Mouse (Mus musculus): ENCODE measurements around the gene Kat2b.
A peak's percentile ranks its signal among the peaks of the same experiment; 100 is the strongest.
"Not testable (repeated sequence)": the region's sequence is repeated elsewhere in the genome, so short reads cannot be mapped to it uniquely, and the experiment has no call there.

The Kat2b gene

DNA sequence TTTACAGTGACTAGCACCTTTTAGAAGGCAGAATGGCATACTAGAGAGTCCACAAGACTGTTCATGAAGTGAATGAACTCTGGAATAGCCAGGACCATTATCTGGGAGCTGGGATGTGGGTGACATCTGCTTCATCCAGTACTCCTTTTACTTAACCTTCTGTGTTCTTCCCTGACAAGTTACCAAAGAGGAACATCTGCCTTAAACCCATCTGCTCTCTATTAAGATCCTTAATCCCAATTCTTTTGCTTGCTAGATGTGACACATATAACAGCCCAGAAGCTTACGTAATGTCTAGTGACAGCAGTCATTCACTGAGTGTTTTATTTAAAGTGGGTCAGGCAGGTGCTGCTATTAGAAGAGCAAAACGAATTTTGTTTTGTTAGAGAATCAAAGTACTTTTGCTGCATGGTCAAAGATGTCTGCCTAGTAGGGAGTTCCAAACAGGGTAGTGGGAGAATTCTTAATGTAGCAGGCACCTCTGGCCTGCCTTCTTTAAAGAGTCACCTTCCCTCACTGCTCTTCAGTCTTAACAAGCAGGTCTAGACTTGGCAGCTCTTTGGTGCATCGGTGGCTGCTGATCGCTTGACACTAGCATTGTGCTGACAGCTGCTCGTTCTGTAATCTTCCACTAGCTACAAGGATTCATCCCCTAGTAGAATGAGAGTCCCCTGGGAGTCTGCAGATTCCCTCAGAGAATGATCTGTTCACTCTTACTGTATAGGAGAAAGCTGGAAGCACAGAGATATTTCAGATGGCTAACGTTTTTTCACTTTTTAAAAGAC is 94.6 kb downstream of the Kat2b start:
- DNase-seq (ENCODE audit: low spot score) = peak; percentile 58

GRCm38 (mm10) chr17:53664267-53664666 is 97.6 kb downstream of the Kat2b start:
- no peak for DNase-seq (ENCODE audit: low spot score)

- DNase-seq (ENCODE audit: low spot score) = peak; percentile 50
Measured at GRCm38 (mm10) chr17:53664703-53665382, 98.2 kb downstream of the Kat2b start.

DNA sequence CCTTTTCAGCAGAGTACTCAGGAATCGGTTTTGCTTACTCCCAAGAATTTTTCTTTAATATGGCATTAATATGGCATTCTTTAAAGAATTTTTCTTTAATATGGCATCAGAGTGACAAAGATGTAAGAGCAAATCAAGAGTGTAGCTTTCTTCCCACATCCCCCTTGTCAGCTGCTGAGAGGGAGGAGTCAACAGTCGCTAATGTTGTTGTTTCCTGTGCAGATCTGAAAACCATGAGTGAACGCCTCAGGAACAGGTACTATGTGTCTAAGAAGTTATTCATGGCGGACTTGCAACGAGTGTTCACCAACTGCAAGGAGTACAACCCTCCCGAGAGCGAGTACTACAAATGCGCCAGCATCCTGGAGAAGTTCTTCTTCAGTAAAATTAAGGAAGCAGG is 103.8 kb downstream of the Kat2b start:
- no peak for DNase-seq (ENCODE audit: low spot score)

GRCm38 (mm10) chr17:53678716-53679115 is 112.1 kb downstream of the Kat2b start:
- peak; percentile 31 for DNase-seq (ENCODE audit: low spot score)

DNA sequence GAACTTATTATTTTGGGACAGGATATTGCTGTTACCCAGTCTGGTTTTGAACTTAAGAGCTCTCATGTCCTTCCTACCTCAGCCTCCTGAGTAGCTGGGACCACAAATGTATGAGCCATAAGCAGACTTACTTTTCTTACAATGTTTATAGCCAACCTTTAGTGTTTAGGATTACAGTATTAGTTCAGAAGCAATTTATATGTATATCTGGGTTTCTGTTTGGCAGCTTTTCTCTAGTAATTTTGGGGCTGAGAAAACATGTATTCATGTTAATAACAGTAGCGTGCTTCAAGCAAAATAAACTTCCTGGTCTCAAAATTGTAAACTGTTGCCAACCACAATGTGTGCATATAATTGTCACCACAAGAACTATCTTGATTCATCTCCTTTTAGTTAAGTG is 121.7 kb downstream of the Kat2b start:
- DNase-seq (ENCODE audit: low spot score) = no peak

DNA sequence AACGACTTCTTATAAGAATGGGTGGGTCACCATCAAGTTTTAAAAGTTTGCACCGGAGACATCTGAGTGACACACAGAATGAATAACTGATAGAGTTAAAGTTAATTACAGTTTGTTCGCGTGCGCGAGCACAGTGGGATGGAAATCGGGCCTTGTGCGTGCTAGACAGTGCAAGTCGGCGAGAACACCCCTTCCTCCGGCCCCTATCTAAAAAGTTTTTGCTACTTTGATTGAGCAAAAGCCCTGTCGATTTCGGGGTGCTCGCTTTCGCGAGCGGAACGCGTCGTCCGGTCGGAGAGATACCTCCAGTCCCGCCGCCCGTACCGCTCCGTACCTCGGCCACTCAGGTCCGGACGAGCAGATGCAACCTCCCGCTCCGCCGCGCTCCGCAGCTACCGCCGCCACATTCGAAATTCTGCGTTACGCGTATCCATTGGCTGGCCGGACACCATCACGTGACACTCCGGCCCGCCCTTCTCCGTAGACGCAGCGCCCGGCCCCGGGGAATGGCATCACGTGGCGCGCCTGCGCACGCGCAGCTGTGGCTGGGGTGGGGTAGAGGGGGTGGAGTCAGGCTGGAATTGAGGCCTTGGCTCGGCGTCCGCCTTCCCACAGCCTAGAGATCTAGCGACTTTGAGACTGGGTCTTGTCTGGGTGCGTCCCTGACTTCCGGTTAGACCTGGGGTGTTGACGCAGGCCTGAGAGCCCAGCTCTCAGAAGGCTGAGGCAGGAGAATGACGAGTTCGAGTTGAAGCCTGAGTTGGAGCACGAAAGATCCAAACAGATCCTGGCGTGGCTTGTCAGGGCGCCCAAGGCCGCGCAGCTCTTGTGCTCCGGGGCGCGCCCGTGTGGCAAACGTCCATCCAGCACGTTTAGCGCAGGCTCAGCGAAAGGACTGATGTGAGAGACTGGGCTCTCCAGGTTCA is 122.5 kb downstream of the Kat2b start, which contains the start of gene Sgo1:
TSS of gene Sgo1 (minus strand) at position 457 of the 926 bp plus-strand sequence.
- DNase-seq (ENCODE audit: low spot score) = peak; percentile 99

- DNase-seq (ENCODE audit: low spot score) = no peak
Measured at GRCm38 (mm10) chr17:53689946-53690345, 123.3 kb downstream of the Kat2b start.

- DNase-seq (ENCODE audit: low spot score) = peak; percentile 61
Measured at GRCm38 (mm10) chr17:53694039-53694438, 127.4 kb downstream of the Kat2b start.

- DNase-seq (ENCODE audit: low spot score) = not testable (repeated sequence)
Measured at GRCm38 (mm10) chr17:53697521-53697920, 130.9 kb downstream of the Kat2b start.

DNA sequence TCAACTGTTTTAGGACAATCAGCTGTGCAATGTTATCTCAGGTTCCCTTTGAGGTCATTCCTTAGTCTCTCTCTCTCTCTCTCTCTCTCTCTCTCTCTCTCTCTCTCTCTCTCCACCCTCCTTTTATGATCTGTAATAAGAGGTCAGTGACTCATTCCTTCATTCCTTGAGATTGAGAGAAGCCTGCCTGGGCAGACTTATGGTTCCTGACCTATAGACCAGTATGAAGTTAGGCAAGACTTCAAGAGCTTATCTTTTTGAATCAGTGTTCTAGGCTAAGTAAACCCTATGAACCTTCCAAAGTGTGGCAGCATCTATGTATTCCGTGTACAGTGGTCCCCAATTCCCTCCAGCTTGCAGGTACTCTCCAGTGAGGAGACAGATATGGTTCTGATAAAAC is 147.8 kb downstream of the Kat2b start:
- no peak for DNase-seq (ENCODE audit: low spot score)

DNA sequence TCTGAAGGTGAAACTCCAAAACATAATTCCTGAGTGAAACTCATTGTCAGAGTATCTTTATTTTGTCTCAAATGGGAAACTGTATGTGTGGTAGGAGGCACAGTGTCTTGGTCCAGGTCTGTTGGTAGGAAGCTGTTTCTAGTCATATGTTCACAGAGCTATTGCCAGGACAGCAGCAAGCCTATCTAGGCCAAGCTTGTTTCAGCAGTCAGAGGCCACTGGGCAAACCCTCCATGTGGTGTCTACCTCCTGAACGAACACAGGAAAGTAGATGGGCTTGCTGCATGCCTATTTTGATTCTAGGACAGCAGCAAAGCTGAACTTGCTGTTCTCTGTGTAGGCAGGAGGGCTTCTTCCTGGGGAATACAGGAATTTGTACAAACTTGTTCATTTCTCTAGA is 148.5 kb downstream of the Kat2b start:
- DNase-seq (ENCODE audit: low spot score) = not testable (repeated sequence)

GRCm38 (mm10) chr17:53718474-53718873 is 151.8 kb downstream of the Kat2b start:
- DNase-seq (ENCODE audit: low spot score) = no peak

GRCm38 (mm10) chr17:53718916-53719315 is 152.3 kb downstream of the Kat2b start:
- not testable (repeated sequence) for DNase-seq (ENCODE audit: low spot score)
